Mouse (Mus musculus): Measurements from ENCODE around the gene Tex38. TPM values are rescaled to one million over a fixed set of nuclear protein-coding genes. Genes with fewer than 3 reads are reported as not detected.

Tex38 gene
- total and polyA plus RNA-seq, 3 experiments = 0.17 to 0.30 TPM; not detected in 1

DNA sequence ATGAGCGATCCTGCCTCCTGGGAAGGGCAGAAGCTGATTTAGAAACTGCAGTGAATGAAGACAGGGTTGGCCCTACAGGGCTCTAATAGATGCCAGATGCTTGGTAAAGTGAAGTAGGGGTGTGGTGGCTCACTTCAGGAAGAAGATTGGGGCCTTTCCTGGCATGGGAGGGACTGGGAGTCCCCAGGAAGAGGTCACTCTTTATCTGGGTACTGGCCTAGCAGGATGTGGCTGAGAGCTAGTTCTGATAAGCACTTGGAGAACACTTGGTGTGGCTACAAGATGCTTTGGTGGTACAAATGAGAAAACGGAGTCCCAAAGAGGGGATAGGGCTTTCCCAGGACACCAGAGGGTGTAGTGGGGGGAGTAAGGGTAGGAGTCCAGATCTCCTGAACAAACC is 43.4 kb upstream of the Tex38 start:
- Histone ChIP-seq H3K9me3 (replicated peaks; ENCODE audit: low read length) (no peaks in the 10 kb centered on the region), H3K36me3 (replicated peaks in 1 of 2; ENCODE audit: control insufficient read depth in 1 of 2, insufficient read depth in 1 of 2, low read length in 1 of 2) (peaks cover 3 to 26% of the 10 kb centered on the region in 2 experiments), H3K79me2 (replicated peaks; ENCODE audit: control insufficient read depth, extremely low read depth, insufficient read depth, poor library complexity, severe bottlenecking) (peaks cover 7% of the 10 kb centered on the region; the same call in 1 of the 2 replicates), H3K27me3 (replicated peaks) (no peaks in the 10 kb centered on the region), H3K4me1 (ENCODE audit: control insufficient read depth in 1 of 2, insufficient read depth in 2 of 2) (peaks cover 23 to 70% of the 10 kb centered on the region in 2 experiments), H3K27ac (ENCODE audit: insufficient read depth, low read depth) (no peak overlapping the region), H3K4me3 (replicated peaks in 1 of 3; ENCODE audit: low read depth in 2 of 3, low read length in 2 of 3, poor library complexity in 1 of 3) (no peak overlapping the region), H3K4me2 (ENCODE audit: insufficient read depth, low read depth, poor library complexity, severe bottlenecking) (no peak overlapping the region), H3K9ac (ENCODE audit: insufficient read depth, low read depth) (no peak overlapping the region)
- TF ChIP-seq NELFE (IDR thresholded peaks at IDR 0.05; ENCODE audit: low read depth, low read length) (no peak), MAX (IDR thresholded peaks at IDR 0.05; ENCODE audit: low read length) (no peak), EP300 (IDR thresholded peaks at IDR 0.05; ENCODE audit: low read length) (no peak), SIN3A (IDR thresholded peaks at IDR 0.05; ENCODE audit: low read length) (no peak), PAX5 (IDR thresholded peaks at IDR 0.05; ENCODE audit: low read length) (no peak), CHD1 (IDR thresholded peaks at IDR 0.05; ENCODE audit: low read depth, low read length) (no peak), RAD21 (IDR thresholded peaks at IDR 0.05; ENCODE audit: low read depth, low read length) (no peak), TCF12 (IDR thresholded peaks at IDR 0.05; ENCODE audit: low read depth, low read length) (no peak), MAFK (IDR thresholded peaks at IDR 0.05; ENCODE audit: insufficient replicate concordance, low read length) (no peak), UBTF (IDR thresholded peaks at IDR 0.05; ENCODE audit: low read depth, low read length) (no peak), SMC3 (IDR thresholded peaks at IDR 0.05; ENCODE audit: low read depth, low read length) (no peak), E2F4 (IDR thresholded peaks at IDR 0.05; ENCODE audit: insufficient replicate concordance, low read depth, low read length) (no peak), MEF2A (IDR thresholded peaks at IDR 0.05; ENCODE audit: borderline replicate concordance, low read depth, low read length) (no peak)
- dilution Hi-C loops (cut with MboI; ENCODE audit: extremely low pct_ligation_motif_present, extremely low pct_unique_long_range_greater_than_20kb, low sequenced_read_pairs) = no loop called here
- DNase-seq (ENCODE audit: extremely low read depth) = no peak
- in situ Hi-C loops (cut with MboI; ENCODE audit: low pct_ligation_motif_present, low pct_unique_long_range_greater_than_20kb, low sequenced_read_pairs) = loop anchor here (10.0 kb wide), 1 partner anchor 79 kb away; no protein-coding TSS in a partner anchor

- no peaks in the 10 kb centered on the region for H3K79me2 ChIP-seq (replicated peaks; ENCODE audit: control insufficient read depth, extremely low read depth, insufficient read depth, poor library complexity, severe bottlenecking)
- no peak for TF ChIP-seq JUN (IDR thresholded peaks at IDR 0.05; ENCODE audit: insufficient read depth, low read depth, low read length)
- peaks cover 3 to 42% of the 10 kb centered on the region in 2 experiments for H3K36me3 ChIP-seq (replicated peaks in 1 of 2; ENCODE audit: control insufficient read depth in 1 of 2, insufficient read depth in 1 of 2, low read length in 1 of 2)
- H3K4me2 ChIP-seq (ENCODE audit: insufficient read depth, low read depth, poor library complexity, severe bottlenecking) = no peak overlapping the region
- H3K4me1 ChIP-seq (ENCODE audit: control insufficient read depth in 1 of 2, insufficient read depth in 2 of 2) = peaks cover 20 to 62% of the 10 kb centered on the region in 2 experiments
- H3K4me3 ChIP-seq (replicated peaks in 1 of 3; ENCODE audit: low read depth in 2 of 3, low read length in 2 of 3, poor library complexity in 1 of 3) = no peak overlapping the region
- DNase-seq (ENCODE audit: extremely low read depth) = no peak
- dilution Hi-C loops (cut with MboI; ENCODE audit: extremely low pct_ligation_motif_present, extremely low pct_unique_long_range_greater_than_20kb, low sequenced_read_pairs) = no loop called here
- no peaks in the 10 kb centered on the region for H3K27me3 ChIP-seq (replicated peaks)
- no peak overlapping the region for H3K27ac ChIP-seq (ENCODE audit: insufficient read depth, low read depth)
- no peaks in the 10 kb centered on the region for H3K9me3 ChIP-seq (replicated peaks; ENCODE audit: low read length)
- in situ Hi-C loops (cut with MboI; ENCODE audit: low pct_ligation_motif_present, low pct_unique_long_range_greater_than_20kb, low sequenced_read_pairs) = loop anchor here (10.0 kb wide), 1 partner anchor 77 kb away; no protein-coding TSS in a partner anchor
- no peak overlapping the region for H3K9ac ChIP-seq (ENCODE audit: insufficient read depth, low read depth)
These were observed 41.1 kb upstream of the Tex38 start for GRCm38 (mm10) chr4:115821928-115822327.

Data from CH12.LX (cell line).